16 mouse cellular contexts compared by ENCODE assay signal in genomic region chr3:144332353-144332752, GRCm38 (mm10).
DNase-seq lines count a peak whose midpoint lies in the region; ATAC-seq lines count a peak whose summit lies in the region.
"Had no signal": no experiment of that assay in that cellular context is flagged by ENCODE, and none has a peak within 500 bp of the region (broad histone marks: within the 10 kb centered on the region; RNA-seq: fewer than 3 reads in every experiment).

No protein-coding gene starts in this region.

- H3K36me3 ChIP-seq in midbrain, embryonic 11.5 days (ENCODE audit: control insufficient read depth, insufficient read depth, low read length) = no peaks in the 10 kb centered on the region
- no peaks in the 10 kb centered on the region for H3K36me3 ChIP-seq in midbrain, embryonic 10.5 days
- H3K36me3 ChIP-seq in forebrain, embryonic 12.5 days (replicated peaks) = no peaks in the 10 kb centered on the region
- no peaks in the 10 kb centered on the region for H3K36me3 ChIP-seq in hindbrain, embryonic 16.5 days (ENCODE audit: control insufficient read depth, insufficient read depth, low read length)
- H3K36me3 ChIP-seq: heart, embryonic 13.5 days; kidney, embryonic 15.5 days had no signal

- no peak overlapping the region for H3K4me3 ChIP-seq in midbrain, embryonic 11.5 days (ENCODE audit: low read depth, low read length)
- H3K4me3 ChIP-seq in midbrain, embryonic 10.5 days = no peak overlapping the region
- no peak overlapping the region for H3K4me3 ChIP-seq in forebrain, embryonic 12.5 days (replicated peaks)
- H3K4me3 ChIP-seq in hindbrain, embryonic 16.5 days (ENCODE audit: low read length) = no peak overlapping the region
- H3K4me3 ChIP-seq: erythroblast, embryonic 14.5 days; heart, embryonic 13.5 days; kidney, embryonic 15.5 days; myocyte had no signal

- no peak overlapping the region for H3K4me2 ChIP-seq in midbrain, embryonic 11.5 days
- H3K4me2 ChIP-seq in forebrain, embryonic 12.5 days = no peak overlapping the region
- H3K4me2 ChIP-seq in hindbrain, embryonic 16.5 days (ENCODE audit: low read length) = no peak overlapping the region
- H3K4me2 ChIP-seq: heart, embryonic 13.5 days; kidney, embryonic 15.5 days had no signal

- WGBS in midbrain, embryonic 11.5 days = 22% methylated on average over 5 of the region's 5 CpGs
- 28% methylated on average over 5 of the region's 5 CpGs for WGBS in midbrain, embryonic 10.5 days
- WGBS in forebrain, embryonic 12.5 days = 16% methylated on average over 5 of the region's 5 CpGs
- 8% methylated on average over 5 of the region's 5 CpGs for WGBS in hindbrain, embryonic 16.5 days

- no peak overlapping the region for H3K27ac ChIP-seq in midbrain, embryonic 11.5 days (ENCODE audit: low read depth, low read length)
- no peak overlapping the region for H3K27ac ChIP-seq in midbrain, embryonic 10.5 days (replicated peaks)
- H3K27ac ChIP-seq in forebrain, embryonic 12.5 days = no peak overlapping the region
- H3K27ac ChIP-seq in hindbrain, embryonic 16.5 days (ENCODE audit: low read depth, low read length) = no peak overlapping the region
- H3K27ac ChIP-seq: heart, embryonic 13.5 days; kidney, embryonic 15.5 days; liver, embryonic 14.5 days had no signal

- no peak overlapping the region for H3K9ac ChIP-seq in midbrain, embryonic 11.5 days (ENCODE audit: low read length)
- H3K9ac ChIP-seq in forebrain, embryonic 12.5 days = no peak overlapping the region
- H3K9ac ChIP-seq in hindbrain, embryonic 16.5 days (ENCODE audit: low read depth, low read length) = no peak overlapping the region
- H3K9ac ChIP-seq: heart, embryonic 13.5 days; kidney, embryonic 15.5 days; liver, embryonic 14.5 days had no signal

- DNase-seq in midbrain, embryonic 11.5 days (ENCODE audit: low spot score, missing footprints) = peak; percentile 78
- no peak for DNase-seq in midbrain, embryonic 10.5 days (ENCODE audit: low spot score)
- peak; percentile 37 for DNase-seq in retina, postnatal 1 day
- no peak for DNase-seq in kidney, postnatal 10 days
- DNase-seq in heart, postnatal 4 days = no peak
- DNase-seq in ovary, postnatal 10 days (ENCODE audit: low spot score) = no peak
- DNase-seq: gastrocnemius, postnatal 14 days; lung, postnatal 4 days; right cerebral cortex, adult 18-20 months had no signal

- H3K4me1 ChIP-seq in midbrain, embryonic 11.5 days (ENCODE audit: control insufficient read depth, insufficient read depth, low read length) = no peaks in the 10 kb centered on the region
- peaks cover 7% of the 10 kb centered on the region for H3K4me1 ChIP-seq in midbrain, embryonic 10.5 days
- H3K4me1 ChIP-seq in forebrain, embryonic 12.5 days = peaks cover 9% of the 10 kb centered on the region; the same call in 1 of the 2 replicates
- no peaks in the 10 kb centered on the region for H3K4me1 ChIP-seq in hindbrain, embryonic 16.5 days (ENCODE audit: control insufficient read depth, insufficient read depth, low read depth, low read length)
- H3K4me1 ChIP-seq: heart, embryonic 13.5 days; kidney, embryonic 15.5 days had no signal

- H3K27me3 ChIP-seq in midbrain, embryonic 11.5 days (ENCODE audit: control insufficient read depth, insufficient read depth, low read length) = no peaks in the 10 kb centered on the region
- H3K27me3 ChIP-seq in midbrain, embryonic 10.5 days (ENCODE audit: low read depth, poor library complexity, severe bottlenecking) = no peaks in the 10 kb centered on the region
- peaks cover 4% of the 10 kb centered on the region; the same call in 1 of the 2 replicates for H3K27me3 ChIP-seq in forebrain, embryonic 12.5 days
- no peaks in the 10 kb centered on the region for H3K27me3 ChIP-seq in hindbrain, embryonic 16.5 days (replicated peaks; ENCODE audit: control insufficient read depth, insufficient read depth, low read length)
- H3K27me3 ChIP-seq: heart, embryonic 13.5 days; kidney, embryonic 15.5 days had no signal

- peak; percentile 76 for ATAC-seq in midbrain, embryonic 11.5 days (ENCODE audit: low FRiP score)
- ATAC-seq in forebrain, embryonic 12.5 days (ENCODE audit: low FRiP score) = peak; percentile 77
- ATAC-seq in hindbrain, embryonic 16.5 days = peak; percentile 64

- H3K9me3 ChIP-seq in midbrain, embryonic 11.5 days (ENCODE audit: control insufficient read depth, low read length) = no peaks in the 10 kb centered on the region
- no peaks in the 10 kb centered on the region for H3K9me3 ChIP-seq in midbrain, embryonic 10.5 days (replicated peaks)
- H3K9me3 ChIP-seq in forebrain, embryonic 12.5 days = no peaks in the 10 kb centered on the region
- H3K9me3 ChIP-seq in hindbrain, embryonic 16.5 days (ENCODE audit: control insufficient read depth, low read length) = no peaks in the 10 kb centered on the region
- H3K9me3 ChIP-seq: heart, embryonic 13.5 days; kidney, embryonic 15.5 days had no signal

Comparison
In these comparisons a context has a peak if more than half of its experiments do, and no peak if none do; other contexts are left out.
1. DNase-seq: peak in midbrain, embryonic 11.5 days (single experiment) and retina, postnatal 1 day (single experiment); none in midbrain, embryonic 10.5 days (single experiment), kidney, postnatal 10 days (single experiment), heart, postnatal 4 days (single experiment) and ovary, postnatal 10 days (single experiment).
2. Peak in every context shown above with its lines, with median percentiles within 50 percentile points of each other: ATAC-seq.